Mouse (Mus musculus) gastrocnemius, adult 2 months (tissue): Measurements from ENCODE around the gene Bclaf1. TPM values are rescaled to one million over a fixed set of nuclear protein-coding genes. Genes with fewer than 3 reads are reported as not detected.

Experiments
- DNase-seq: peaks from one replicate; pipeline ENCODE4 v3.0.0; 2022
- H3K27ac ChIP-seq: fragments of 200-600 bp; 2 replicates; pipeline ENCODE4 v1.8.1; 2022; ENCODE audit warnings: mild to moderate bottlenecking
- H3K4me3 ChIP-seq: fragments of 200-600 bp; 2 replicates; pipeline ENCODE4 v1.8.1; 2022; ENCODE audit warnings: mild to moderate bottlenecking, moderate library complexity
- CTCF ChIP-seq: fragments of 200-600 bp; IDR thresholded peaks from 2 replicates; pipeline ENCODE4 v1.8.1; 2022; ENCODE audit warnings: antibody characterized with exemption, mild to moderate bottlenecking, moderate library complexity
- intact Hi-C: fragments of 180-260 bp; cut with DNase I; formaldehyde crosslinking; loops from one replicate; pipeline ENCODE4 v1.15.1; 2025
- microRNA-seq: library from miRNA; unstranded; fragments of <30 nt; microRNA quantifications from one replicate; pipeline ENCODE4 v1.2.0, GENCODE M21; 2021
- total RNA-seq, 2 experiments: library from RNA; stranded (reverse); gene quantifications; 2 replicates each; pipeline ENCODE4 v1.2.3; 2021

The Bclaf1 gene
- total RNA-seq, 2 experiments from 2014 or later: 49.1 to 58.7 TPM

DNA sequence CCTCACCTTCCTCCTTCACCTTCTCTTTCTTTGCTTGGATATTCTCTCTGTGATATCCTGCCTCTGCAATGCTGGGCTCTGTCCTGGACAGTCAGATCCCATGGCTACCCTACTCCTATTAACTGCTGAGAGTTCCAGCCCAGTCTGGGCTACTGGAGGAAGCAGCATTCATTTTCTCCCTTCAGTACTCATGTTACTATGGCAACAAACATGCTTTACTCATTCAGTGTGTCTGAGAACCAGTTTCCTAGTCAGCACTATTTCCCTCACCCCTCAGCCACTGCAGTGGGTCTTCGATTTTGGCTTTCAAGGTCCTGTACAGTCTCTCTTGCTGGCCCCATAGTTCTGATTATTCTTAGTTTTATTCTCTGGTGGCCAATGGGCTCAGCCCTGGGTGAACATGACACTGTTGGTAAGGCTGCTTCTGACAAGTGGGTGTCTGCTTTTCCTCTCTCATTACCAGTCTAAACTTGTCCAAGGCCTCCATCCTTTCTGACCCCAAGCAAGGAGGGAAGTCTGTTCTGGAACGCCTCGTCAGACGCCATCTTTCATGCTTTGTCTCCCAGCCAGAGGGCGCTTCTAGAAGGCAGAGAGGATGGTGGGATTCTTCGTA lies 70.6 kb downstream of the Bclaf1 start:
- H3K4me3 ChIP-seq: no peak overlapping the region
- intact Hi-C loops: no loop called here
- no peak for TF ChIP-seq CTCF
- no peak for DNase-seq
- H3K27ac ChIP-seq: no peak overlapping the region

DNA sequence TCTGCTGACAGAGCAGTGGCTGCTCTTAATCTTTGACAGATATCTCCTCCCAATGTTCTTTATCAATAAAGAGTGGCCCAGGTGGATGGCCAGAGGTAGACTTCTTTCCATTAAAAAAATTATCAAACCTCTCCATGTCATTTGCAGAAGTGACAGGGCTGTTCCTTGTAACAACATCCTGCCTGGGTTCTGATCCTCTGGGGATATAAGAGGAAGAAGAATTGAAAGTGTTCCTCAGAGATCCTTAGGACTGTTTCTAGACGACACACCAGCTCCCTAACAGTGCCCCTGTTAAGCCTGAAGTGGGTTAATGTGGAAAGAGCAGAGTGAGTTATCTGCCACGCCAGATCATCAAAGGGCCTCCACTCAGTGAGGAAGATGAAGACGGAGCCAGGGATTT lies 78.3 kb downstream of the Bclaf1 start:
- Histone ChIP-seq H3K27ac (no peak overlapping the region), H3K4me3 (no peak overlapping the region)
- intact Hi-C loops: no loop called here
- no peak for DNase-seq
- no peak for TF ChIP-seq CTCF

Small RNAs within 50 kb of the gene (microRNA-seq; reads per million reads assigned to microRNA genes)
- gene Mir6413: not detected

Other genes with a start within 250 kb of the Bclaf1 start
- 1 to 10 TPM; 3.9 to 4.9 TPM for gene Map7, start 164.0 kb upstream of the Bclaf1 start, total RNA-seq
- not detected for gene Mtfr2, start 35.3 kb downstream of the Bclaf1 start, total RNA-seq